Mouse (Mus musculus): ENCODE measurements around the gene Ushbp1. TPM values are rescaled to one million over a fixed set of nuclear protein-coding genes. Genes with fewer than 3 reads are reported as not detected.
"Not testable (repeated sequence)": the region's sequence is repeated elsewhere in the genome, so short reads cannot be mapped to it uniquely, and the experiment has no call there.

Ushbp1 gene
- 6.1 and 6.9 TPM in 2 replicates for polyA plus RNA-seq (2015; fragmentation: Nextera tagmentation; extraction: Ambion mirVana)

DNA sequence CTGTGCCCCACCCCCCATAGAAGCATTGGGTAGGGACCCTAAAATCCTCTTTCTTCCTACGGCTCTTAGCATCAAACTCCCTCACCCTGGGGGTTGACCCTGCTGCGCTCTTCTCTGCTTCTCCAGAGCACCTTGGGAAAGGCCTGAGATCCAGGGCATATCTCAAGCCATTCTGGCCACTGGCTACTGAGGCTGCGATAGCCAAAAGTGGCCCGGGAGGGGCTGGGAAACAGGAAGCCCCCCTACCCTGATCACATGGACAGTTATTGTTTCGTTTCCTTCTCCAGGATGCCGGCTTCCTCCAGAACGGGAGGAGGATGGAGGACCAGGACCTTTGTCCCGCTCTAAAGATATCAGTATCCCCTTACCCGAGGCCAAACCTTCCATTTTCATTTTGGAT lies at the start of gene Ushbp1:
TSS of gene Ushbp1 (minus strand) at position 174 of the 400 bp plus-strand sequence.
- no peak within 1 kb of the TSS for H3K9ac ChIP-seq (replicated peaks; ENCODE audit: low read depth, low read length)
- no peaks in the 10 kb centered on the region for H3K36me3 ChIP-seq (ENCODE audit: control insufficient read depth, insufficient read depth)
- no peak for ATAC-seq
- no peaks in the 10 kb centered on the region for H3K9me3 ChIP-seq (ENCODE audit: control insufficient read depth, low read length)
- peak within 1 kb of the TSS; percentile 62 for H3K27ac ChIP-seq (ENCODE audit: low read length)
- H3K4me3 ChIP-seq (replicated peaks; ENCODE audit: low read length): peak within 1 kb of the TSS; percentile 55
- peak within 1 kb of the TSS; percentile 47 for H3K4me2 ChIP-seq (ENCODE audit: low read length)
- H3K4me1 ChIP-seq (replicated peaks; ENCODE audit: control insufficient read depth, insufficient read depth, low read length): peaks cover 11% of the 10 kb centered on the region
- 85% methylated on average over 9 of the region's 9 CpGs for WGBS
- no peaks in the 10 kb centered on the region for H3K27me3 ChIP-seq (replicated peaks; ENCODE audit: control insufficient read depth, insufficient read depth, low read length)

DNA sequence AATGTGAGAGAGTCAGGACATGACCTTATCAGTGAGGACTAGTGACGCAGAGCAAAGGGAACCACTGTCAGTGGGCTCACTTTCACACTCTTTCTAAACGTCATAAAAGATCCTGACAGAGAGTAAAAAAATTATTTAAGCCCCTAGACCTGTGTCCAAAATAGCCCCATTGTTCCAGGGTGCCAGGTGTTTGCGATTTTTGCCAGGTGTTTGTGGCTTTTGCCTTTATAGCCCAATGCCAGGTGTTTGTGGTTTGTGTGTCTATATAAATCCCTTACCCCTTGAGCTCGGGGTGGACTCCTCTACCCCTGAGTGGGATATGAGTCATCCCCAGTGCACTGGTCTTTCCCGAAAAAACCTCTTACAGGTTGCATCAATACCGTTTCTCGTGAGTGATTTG lies 49.5 kb upstream of the Ushbp1 start:
- H3K9me3 ChIP-seq (ENCODE audit: control insufficient read depth, low read length): no peaks in the 10 kb centered on the region
- 88% methylated on average over 7 of the region's 7 CpGs for WGBS
- H3K27me3 ChIP-seq (replicated peaks; ENCODE audit: control insufficient read depth, insufficient read depth, low read length): no peaks in the 10 kb centered on the region; the same call in 1 of the 2 replicates
- no peak overlapping the region for H3K4me3 ChIP-seq (replicated peaks; ENCODE audit: low read length)
- no peaks in the 10 kb centered on the region for H3K4me1 ChIP-seq (replicated peaks; ENCODE audit: control insufficient read depth, insufficient read depth, low read length)
- H3K4me2 ChIP-seq (ENCODE audit: low read length): no peak overlapping the region
- no peak overlapping the region for H3K9ac ChIP-seq (replicated peaks; ENCODE audit: low read depth, low read length)
- H3K27ac ChIP-seq (ENCODE audit: low read length): no peak overlapping the region
- ATAC-seq: no peak
- no peaks in the 10 kb centered on the region for H3K36me3 ChIP-seq (ENCODE audit: control insufficient read depth, insufficient read depth)

DNA sequence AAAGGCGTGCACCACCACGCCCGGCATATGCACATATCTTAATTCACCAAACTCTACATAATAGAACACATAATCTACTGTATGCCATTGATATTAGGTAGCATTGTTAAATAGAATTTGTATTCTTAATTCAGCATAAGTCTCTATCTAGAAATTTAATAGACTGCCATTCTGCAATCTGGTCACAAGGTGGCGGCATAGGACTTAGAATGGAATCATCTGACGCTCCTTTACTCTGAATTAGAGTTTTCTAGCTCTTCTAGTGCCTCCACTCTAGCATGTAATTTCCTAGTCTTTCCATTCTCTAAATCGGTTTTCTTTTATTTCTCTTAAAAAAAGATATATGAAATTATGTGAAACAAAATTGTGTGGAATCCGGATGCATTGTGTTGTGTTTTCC lies 45.8 kb upstream of the Ushbp1 start:
- Histone ChIP-seq H3K36me3 (ENCODE audit: control insufficient read depth, insufficient read depth) (no peaks in the 10 kb centered on the region), H3K27ac (ENCODE audit: low read length) (no peak overlapping the region), H3K4me1 (replicated peaks; ENCODE audit: control insufficient read depth, insufficient read depth, low read length) (no peaks in the 10 kb centered on the region), H3K4me2 (ENCODE audit: low read length) (no peak overlapping the region), H3K9ac (replicated peaks; ENCODE audit: low read depth, low read length) (no peak overlapping the region), H3K4me3 (replicated peaks; ENCODE audit: low read length) (no peak overlapping the region), H3K9me3 (ENCODE audit: control insufficient read depth, low read length) (no peaks in the 10 kb centered on the region), H3K27me3 (replicated peaks; ENCODE audit: control insufficient read depth, insufficient read depth, low read length) (no peaks in the 10 kb centered on the region; the same call in 1 of the 2 replicates)
- peak; percentile 69 for ATAC-seq
- 0% methylated on average over 7 of the region's 7 CpGs for WGBS

DNA sequence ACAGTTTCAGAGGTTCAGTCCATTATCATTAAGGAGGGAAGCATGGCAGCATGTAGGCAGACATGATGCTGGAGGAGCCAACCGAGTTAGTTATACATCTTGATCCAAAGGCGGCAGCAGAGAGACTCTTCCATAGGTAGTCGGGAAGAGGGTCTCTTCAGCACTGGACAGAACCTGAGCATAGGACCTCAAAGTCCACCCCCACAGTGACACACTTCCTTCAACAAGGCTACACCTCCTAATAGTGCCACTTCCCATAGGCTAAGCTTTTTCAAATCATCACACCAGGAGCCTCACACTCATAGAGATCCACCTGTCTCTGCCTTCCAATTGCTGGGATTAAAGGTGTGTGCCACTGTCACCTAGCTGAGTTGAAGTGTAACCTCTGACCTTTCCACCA lies 41.4 kb upstream of the Ushbp1 start:
- H3K4me3 ChIP-seq (replicated peaks; ENCODE audit: low read length): no peak overlapping the region
- H3K9me3 ChIP-seq (ENCODE audit: control insufficient read depth, low read length): no peaks in the 10 kb centered on the region
- no peaks in the 10 kb centered on the region; the same call in 1 of the 2 replicates for H3K27me3 ChIP-seq (replicated peaks; ENCODE audit: control insufficient read depth, insufficient read depth, low read length)
- ATAC-seq: no peak
- no peak overlapping the region for H3K27ac ChIP-seq (ENCODE audit: low read length)
- H3K36me3 ChIP-seq (ENCODE audit: control insufficient read depth, insufficient read depth): no peaks in the 10 kb centered on the region
- WGBS: 63% methylated on average over 3 of the region's 3 CpGs
- H3K4me1 ChIP-seq (replicated peaks; ENCODE audit: control insufficient read depth, insufficient read depth, low read length): no peaks in the 10 kb centered on the region
- H3K9ac ChIP-seq (replicated peaks; ENCODE audit: low read depth, low read length): no peak overlapping the region
- H3K4me2 ChIP-seq (ENCODE audit: low read length): no peak overlapping the region

DNA sequence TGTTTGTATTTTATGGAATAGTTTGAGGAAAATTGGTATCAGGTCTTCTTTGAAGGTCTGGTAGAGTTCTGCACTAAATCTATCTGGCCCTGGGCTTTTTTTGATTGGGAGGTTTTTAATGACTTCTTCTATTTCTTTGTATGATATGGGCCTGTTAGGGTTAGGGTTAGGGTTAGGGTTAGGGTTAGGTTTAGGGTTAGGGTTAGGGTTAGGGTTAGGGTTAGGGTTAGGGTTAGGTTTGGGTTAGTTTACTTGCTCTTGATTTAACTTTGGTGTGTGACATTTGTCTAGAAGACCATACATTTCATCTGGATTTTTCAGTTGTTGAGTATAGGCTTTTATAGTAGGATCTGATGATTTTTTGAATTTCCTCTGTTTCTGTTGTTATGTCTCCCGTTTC lies 37.3 kb upstream of the Ushbp1 start:
- not testable (repeated sequence) for H3K4me2 ChIP-seq (ENCODE audit: low read length); H3K4me1 ChIP-seq (replicated peaks; ENCODE audit: control insufficient read depth, insufficient read depth, low read length); H3K9ac ChIP-seq (replicated peaks; ENCODE audit: low read depth, low read length); H3K27ac ChIP-seq (ENCODE audit: low read length); H3K9me3 ChIP-seq (ENCODE audit: control insufficient read depth, low read length); H3K27me3 ChIP-seq (replicated peaks; ENCODE audit: control insufficient read depth, insufficient read depth, low read length); ATAC-seq; H3K36me3 ChIP-seq (ENCODE audit: control insufficient read depth, insufficient read depth); H3K4me3 ChIP-seq (replicated peaks; ENCODE audit: low read length)
- 79% methylated on average over 1 of the region's 1 CpGs for WGBS

DNA sequence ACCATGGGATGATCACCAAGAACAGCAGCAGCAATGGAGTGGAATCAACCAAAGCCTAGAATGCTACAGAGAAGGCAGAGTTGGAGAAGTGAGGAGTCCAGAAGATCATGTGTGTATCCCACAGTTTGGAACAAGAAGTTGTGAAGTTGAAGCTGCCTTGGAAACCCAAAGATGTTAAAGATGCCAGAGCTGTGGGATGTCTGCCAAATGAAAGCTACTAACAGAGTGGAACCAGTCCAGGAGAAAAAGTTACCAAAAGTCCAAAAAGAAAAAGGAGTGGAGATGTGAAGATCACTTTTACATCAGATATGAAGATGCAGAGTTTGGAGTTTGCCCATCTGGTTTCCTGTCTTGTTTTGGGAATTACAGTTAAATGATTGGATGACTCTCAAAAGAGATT lies 26.5 kb upstream of the Ushbp1 start:
- H3K9me3 ChIP-seq (ENCODE audit: control insufficient read depth, low read length): no peaks in the 10 kb centered on the region
- no peak overlapping the region for H3K27ac ChIP-seq (ENCODE audit: low read length)
- no peak overlapping the region for H3K9ac ChIP-seq (replicated peaks; ENCODE audit: low read depth, low read length)
- no peak for ATAC-seq
- no peaks in the 10 kb centered on the region for H3K36me3 ChIP-seq (ENCODE audit: control insufficient read depth, insufficient read depth)
- H3K4me3 ChIP-seq (replicated peaks; ENCODE audit: low read length): no peak overlapping the region
- H3K27me3 ChIP-seq (replicated peaks; ENCODE audit: control insufficient read depth, insufficient read depth, low read length): peaks cover 3% of the 10 kb centered on the region; the same call in 1 of the 2 replicates
- no peaks in the 10 kb centered on the region for H3K4me1 ChIP-seq (replicated peaks; ENCODE audit: control insufficient read depth, insufficient read depth, low read length)
- H3K4me2 ChIP-seq (ENCODE audit: low read length): no peak overlapping the region

DNA sequence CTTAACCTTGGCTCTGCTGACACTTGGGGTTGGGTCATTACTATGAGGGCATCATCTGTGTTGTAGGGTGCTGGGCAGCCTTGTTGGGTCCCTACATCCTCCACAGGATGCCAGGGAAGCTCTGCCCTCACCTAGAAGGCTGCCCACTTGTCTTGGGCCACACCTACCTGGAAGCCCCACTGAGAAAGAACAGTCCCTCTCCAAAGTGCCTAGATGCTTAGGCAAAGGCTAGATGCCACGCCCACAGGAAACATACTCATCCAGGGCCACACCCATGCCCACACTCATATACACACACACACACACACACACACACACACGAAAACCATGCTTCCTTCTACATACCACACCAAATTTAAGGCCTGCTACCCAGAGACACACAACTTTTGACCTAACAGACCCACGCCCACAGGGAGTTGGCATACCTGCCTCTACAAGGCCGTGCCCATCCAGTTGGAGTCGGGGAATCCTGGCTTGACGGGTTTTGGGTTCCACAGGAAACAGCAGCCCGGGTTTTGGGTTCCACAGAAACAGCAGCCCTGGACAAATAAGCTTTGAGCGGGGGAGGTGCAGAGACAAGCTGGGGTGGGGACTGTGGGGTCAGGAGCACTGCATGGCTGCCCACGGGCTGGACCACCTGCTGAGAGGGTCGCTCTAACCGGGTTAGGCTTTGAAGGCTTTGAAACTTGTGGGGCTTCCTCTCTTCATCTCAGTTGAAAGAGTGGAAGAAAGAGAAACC lies 16.1 kb upstream of the Ushbp1 start:
- Histone ChIP-seq H3K4me3 (replicated peaks; ENCODE audit: low read length) (no peak overlapping the region), H3K9me3 (ENCODE audit: control insufficient read depth, low read length) (no peaks in the 10 kb centered on the region), H3K27ac (ENCODE audit: low read length) (no peak overlapping the region), H3K9ac (replicated peaks; ENCODE audit: low read depth, low read length) (no peak overlapping the region), H3K27me3 (replicated peaks; ENCODE audit: control insufficient read depth, insufficient read depth, low read length) (no peaks in the 10 kb centered on the region), H3K36me3 (ENCODE audit: control insufficient read depth, insufficient read depth) (no peaks in the 10 kb centered on the region), H3K4me2 (ENCODE audit: low read length) (no peak overlapping the region), H3K4me1 (replicated peaks; ENCODE audit: control insufficient read depth, insufficient read depth, low read length) (peaks cover 5% of the 10 kb centered on the region)
- 52% methylated on average over 11 of the region's 11 CpGs for WGBS
- ATAC-seq: no peak

DNA sequence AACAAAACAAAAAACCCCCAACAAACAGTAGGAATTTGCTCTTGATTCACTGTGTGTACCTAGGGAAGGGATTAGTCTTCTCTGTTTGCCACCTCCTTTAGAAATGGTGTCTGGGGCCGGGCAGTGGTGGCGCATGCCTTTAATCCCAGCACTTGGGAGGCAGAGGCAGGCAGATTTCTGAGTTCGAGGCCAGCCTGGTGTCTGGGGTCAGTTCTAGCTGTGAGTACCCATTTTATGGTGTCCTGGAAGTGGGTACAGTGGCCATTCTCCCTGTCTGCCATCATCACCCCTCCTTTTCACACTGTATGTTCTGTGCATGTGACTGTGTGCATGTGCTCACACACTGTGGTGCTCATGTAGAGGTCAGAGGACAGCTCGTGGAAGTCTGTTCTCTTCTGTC lies 12.6 kb upstream of the Ushbp1 start:
- Histone ChIP-seq H3K4me3 (replicated peaks; ENCODE audit: low read length) (no peak overlapping the region), H3K4me1 (replicated peaks; ENCODE audit: control insufficient read depth, insufficient read depth, low read length) (peaks cover 14% of the 10 kb centered on the region), H3K4me2 (ENCODE audit: low read length) (no peak overlapping the region), H3K27ac (ENCODE audit: low read length) (no peak overlapping the region), H3K9me3 (ENCODE audit: control insufficient read depth, low read length) (no peaks in the 10 kb centered on the region), H3K36me3 (ENCODE audit: control insufficient read depth, insufficient read depth) (no peaks in the 10 kb centered on the region), H3K9ac (replicated peaks; ENCODE audit: low read depth, low read length) (no peak overlapping the region), H3K27me3 (replicated peaks; ENCODE audit: control insufficient read depth, insufficient read depth, low read length) (no peaks in the 10 kb centered on the region)
- 96% methylated on average over 4 of the region's 4 CpGs for WGBS
- ATAC-seq: no peak

DNA sequence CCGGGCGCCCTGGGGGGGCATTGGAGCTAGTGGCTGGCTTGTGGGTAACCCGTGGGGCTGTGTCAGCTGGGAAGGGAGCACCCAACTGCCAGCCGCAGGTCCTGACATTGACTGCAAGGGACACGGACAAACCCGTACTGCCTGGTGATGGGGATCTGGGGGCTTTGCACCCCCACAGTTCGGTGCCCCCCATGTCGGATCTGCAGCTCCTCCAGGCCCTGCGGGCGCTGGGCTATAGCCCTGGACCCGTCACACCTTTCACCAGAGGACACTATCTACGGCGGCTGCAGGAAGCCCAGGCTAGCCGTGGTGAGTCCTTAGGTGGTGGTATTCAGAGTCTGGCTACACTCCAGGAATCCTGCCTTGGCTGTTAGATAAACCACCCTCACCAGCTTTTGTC lies 11.8 kb upstream of the Ushbp1 start:
- no peaks in the 10 kb centered on the region for H3K36me3 ChIP-seq (ENCODE audit: control insufficient read depth, insufficient read depth)
- H3K9ac ChIP-seq (replicated peaks; ENCODE audit: low read depth, low read length): no peak overlapping the region
- no peak for ATAC-seq
- WGBS: 88% methylated on average over 14 of the region's 14 CpGs
- H3K27me3 ChIP-seq (replicated peaks; ENCODE audit: control insufficient read depth, insufficient read depth, low read length): no peaks in the 10 kb centered on the region
- no peaks in the 10 kb centered on the region for H3K9me3 ChIP-seq (ENCODE audit: control insufficient read depth, low read length)
- H3K27ac ChIP-seq (ENCODE audit: low read length): no peak overlapping the region
- H3K4me2 ChIP-seq (ENCODE audit: low read length): no peak overlapping the region
- no peak overlapping the region for H3K4me3 ChIP-seq (replicated peaks; ENCODE audit: low read length)
- H3K4me1 ChIP-seq (replicated peaks; ENCODE audit: control insufficient read depth, insufficient read depth, low read length): peaks cover 14% of the 10 kb centered on the region

All from forebrain, embryonic 16.5 days (tissue).